Comparison of ENCODE assay signal across 19 mouse cellular contexts in genomic region chr5:116438328-116438727, GRCm38 (mm10). TPM values are rescaled to one million over a fixed set of nuclear protein-coding genes. Genes with fewer than 3 reads are reported as not detected.
"Had no signal": no experiment of that assay in that cellular context is flagged by ENCODE, and none has a peak within 500 bp of the region (broad histone marks: within the 10 kb centered on the region; RNA-seq: fewer than 3 reads in every experiment).

No protein-coding gene starts in this region.

- H3K36me3 ChIP-seq: liver, embryonic 15.5 days; lung, embryonic 15.5 days; stomach, embryonic 15.5 days had no signal

- H3K9me3 ChIP-seq: liver, embryonic 15.5 days; lung, embryonic 15.5 days; midbrain, embryonic 12.5 days; neural tube, embryonic 13.5 days; neural tube, embryonic 15.5 days; stomach, embryonic 15.5 days had no signal

- H3K27ac ChIP-seq: liver, embryonic 15.5 days; lung, embryonic 15.5 days; macrophage; midbrain, embryonic 12.5 days; neural tube, embryonic 13.5 days; neural tube, embryonic 15.5 days; stomach, embryonic 15.5 days; stomach, postnatal 0 days had no signal

- H3K27me3 ChIP-seq: liver, embryonic 15.5 days; lung, embryonic 15.5 days; midbrain, embryonic 12.5 days; neural tube, embryonic 13.5 days; neural tube, embryonic 15.5 days; stomach, embryonic 15.5 days had no signal

- DNase-seq: liver, postnatal 0 days; lung, adult 2 months; lung, postnatal 14 days; lung, postnatal 36 days; midbrain, embryonic 14.5 days; right cerebral cortex, postnatal 14 days; thymus, adult 2 months; thymus, postnatal 25 days; thymus, postnatal 4 days had no signal

- H3K9ac ChIP-seq: liver, embryonic 15.5 days; liver, postnatal 0 days; lung, embryonic 15.5 days; midbrain, embryonic 12.5 days; neural tube, embryonic 13.5 days; neural tube, embryonic 15.5 days; stomach, embryonic 15.5 days had no signal

- H3K4me3 ChIP-seq: liver, embryonic 15.5 days; lung, embryonic 15.5 days; midbrain, embryonic 12.5 days; myocyte; neural tube, embryonic 13.5 days; neural tube, embryonic 15.5 days; stomach, embryonic 15.5 days had no signal

- H3K4me1 ChIP-seq: liver, embryonic 15.5 days; lung, embryonic 15.5 days; stomach, embryonic 15.5 days had no signal

RNA-seq across cellular contexts. Expression of gene Hspb8, which starts 15.7 kb away (rescaled TPM):
- total RNA-seq: megakaryocyte-erythroid progenitor cell, adult 5-6 weeks had no signal
